Mouse (Mus musculus): Measurements from ENCODE around the gene Igf1. TPM values are rescaled to one million over a fixed set of nuclear protein-coding genes. Genes with fewer than 3 reads are reported as not detected.
A peak's percentile ranks its signal among the peaks of the same experiment; 100 is the strongest.

Igf1 gene
- total and polyA plus RNA-seq, 2 experiments, result 252 to 1,223 TPM

DNA sequence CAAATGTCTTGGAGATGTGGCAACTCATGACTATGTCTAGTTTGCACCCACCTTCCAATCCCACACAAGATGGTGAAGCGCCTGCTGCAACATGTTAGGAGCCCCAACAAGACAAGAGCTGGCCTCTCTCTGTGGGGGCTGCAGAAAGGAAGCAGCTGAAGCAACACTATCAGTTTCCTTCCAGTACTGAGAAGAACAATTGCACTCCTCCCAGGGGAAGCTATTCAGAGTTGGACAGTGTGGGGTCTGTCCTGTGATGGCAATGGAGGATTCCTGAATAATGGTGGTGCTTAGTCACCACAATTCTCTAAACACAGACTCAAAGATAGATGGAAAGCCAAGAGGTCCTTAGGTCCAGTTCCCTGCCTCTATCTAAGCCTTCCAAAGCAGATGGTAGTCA is 35.2 kb downstream of the Igf1 start:
- DNase-seq (ENCODE audit: extremely low read depth, low read depth, low spot score), result no peak
- no peak for TF ChIP-seq POLR2A (IDR thresholded peaks at IDR 0.05; ENCODE audit: extremely low read depth, insufficient read depth, low read length)
- no peak for TF ChIP-seq CTCF (IDR thresholded peaks at IDR 0.05; ENCODE audit: low read depth, low read length)
- H3K4me1 ChIP-seq (ENCODE audit: control insufficient read depth, insufficient read depth, low read length), result peaks cover 39% of the 10 kb centered on the region
- no peak overlapping the region for H3K9ac ChIP-seq (ENCODE audit: low read depth, low read length)
- 94% methylated on average over 1 of the region's 1 CpGs for WGBS
- H3K27ac ChIP-seq (replicated peaks; ENCODE audit: insufficient read depth, low read depth, low read length), result peak overlapping the region; percentile 84
- H3K79me2 ChIP-seq (ENCODE audit: control insufficient read depth, insufficient read depth, low read length), result peaks cover 10% of the 10 kb centered on the region; the same call in 1 of the 2 replicates
- no peaks in the 10 kb centered on the region for H3K27me3 ChIP-seq (ENCODE audit: control insufficient read depth, insufficient read depth, low read length)
- H3K36me3 ChIP-seq (ENCODE audit: control insufficient read depth, insufficient read depth, low read length), result peaks cover 71% of the 10 kb centered on the region
- no peak overlapping the region for H3K4me3 ChIP-seq (ENCODE audit: insufficient read depth, low read depth, low read length)

DNA sequence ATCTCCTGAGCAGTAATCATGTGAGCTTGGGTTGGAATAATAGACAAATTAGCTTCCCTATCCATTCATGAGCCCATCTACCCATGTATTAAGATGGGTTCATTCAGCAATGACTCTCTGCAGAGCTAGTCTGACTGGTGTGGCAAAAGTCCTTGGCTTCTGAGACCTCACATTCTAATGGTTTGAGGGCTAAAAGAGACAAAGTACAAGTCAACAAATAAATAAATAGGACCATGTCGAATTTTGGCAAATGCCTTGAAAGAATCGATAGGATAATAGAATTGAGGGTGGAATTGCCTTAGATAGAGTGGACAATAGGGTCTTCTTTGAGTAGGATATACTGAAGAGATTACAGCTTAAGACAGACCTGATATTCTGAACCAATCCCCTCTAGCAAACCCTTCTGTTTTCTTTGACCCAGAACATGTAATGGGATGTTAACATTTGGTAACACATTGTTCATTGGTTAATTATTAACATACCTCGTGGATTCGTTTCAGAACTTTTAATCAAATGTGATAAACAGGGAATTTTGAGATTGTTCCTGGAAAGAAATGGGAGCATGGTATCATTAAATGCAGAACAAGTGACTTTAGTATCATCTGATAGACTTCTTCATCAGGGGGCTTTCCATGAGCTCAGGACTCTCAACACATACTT is 36.5 kb downstream of the Igf1 start:
- Histone ChIP-seq H3K9ac (ENCODE audit: low read depth, low read length) (0 out of 2 replicates have a peak overlapping the region, but pooled peaks have one; percentile 62), H3K4me1 (ENCODE audit: control insufficient read depth, insufficient read depth, low read length) (peaks cover 39% of the 10 kb centered on the region), H3K36me3 (ENCODE audit: control insufficient read depth, insufficient read depth, low read length) (peaks cover 69% of the 10 kb centered on the region), H3K27ac (replicated peaks; ENCODE audit: insufficient read depth, low read depth, low read length) (peak overlapping the region; percentile 100), H3K79me2 (ENCODE audit: control insufficient read depth, insufficient read depth, low read length) (peaks cover 10% of the 10 kb centered on the region; the same call in 1 of the 2 replicates), H3K27me3 (ENCODE audit: control insufficient read depth, insufficient read depth, low read length) (no peaks in the 10 kb centered on the region), H3K4me3 (ENCODE audit: insufficient read depth, low read depth, low read length) (no peak overlapping the region)
- TF ChIP-seq CTCF (IDR thresholded peaks at IDR 0.05; ENCODE audit: low read depth, low read length) (no peak), POLR2A (IDR thresholded peaks at IDR 0.05; ENCODE audit: extremely low read depth, insufficient read depth, low read length) (no peak)
- DNase-seq (ENCODE audit: extremely low read depth, low read depth, low spot score), result peak; percentile 96
- 30% methylated on average over 4 of the region's 4 CpGs for WGBS

DNA sequence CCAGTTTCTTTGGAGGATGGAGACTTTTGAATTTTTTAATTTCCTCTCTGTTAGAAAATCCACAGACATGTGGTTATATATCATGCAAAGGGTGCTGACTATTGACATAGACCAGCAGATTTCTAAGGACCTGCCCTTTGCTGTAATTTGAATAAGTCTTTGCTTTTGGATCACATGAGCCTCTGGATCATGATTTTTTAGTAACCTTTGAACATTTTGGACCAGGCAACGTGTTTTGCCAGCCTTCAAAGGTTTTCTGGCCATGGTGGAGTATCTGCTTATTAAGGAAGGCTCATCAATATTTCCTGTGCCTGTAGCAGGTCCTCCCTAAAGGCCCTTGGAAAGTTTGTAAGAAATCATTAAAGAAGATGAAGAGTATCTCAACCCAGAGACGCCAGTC is 37.3 kb downstream of the Igf1 start:
- WGBS, result 30% methylated on average over 2 of the region's 2 CpGs
- Histone ChIP-seq H3K4me3 (ENCODE audit: insufficient read depth, low read depth, low read length) (no peak overlapping the region), H3K27me3 (ENCODE audit: control insufficient read depth, insufficient read depth, low read length) (no peaks in the 10 kb centered on the region), H3K9ac (ENCODE audit: low read depth, low read length) (peak overlapping the region; percentile 80), H3K4me1 (ENCODE audit: control insufficient read depth, insufficient read depth, low read length) (peaks cover 42% of the 10 kb centered on the region), H3K27ac (replicated peaks; ENCODE audit: insufficient read depth, low read depth, low read length) (peak overlapping the region; percentile 100), H3K36me3 (ENCODE audit: control insufficient read depth, insufficient read depth, low read length) (peaks cover 66% of the 10 kb centered on the region), H3K79me2 (ENCODE audit: control insufficient read depth, insufficient read depth, low read length) (peaks cover 10% of the 10 kb centered on the region; the same call in 1 of the 2 replicates)
- DNase-seq (ENCODE audit: extremely low read depth, low read depth, low spot score), result peak; percentile 90
- TF ChIP-seq POLR2A (IDR thresholded peaks at IDR 0.05; ENCODE audit: extremely low read depth, insufficient read depth, low read length) (no peak), CTCF (IDR thresholded peaks at IDR 0.05; ENCODE audit: low read depth, low read length) (no peak)

DNA sequence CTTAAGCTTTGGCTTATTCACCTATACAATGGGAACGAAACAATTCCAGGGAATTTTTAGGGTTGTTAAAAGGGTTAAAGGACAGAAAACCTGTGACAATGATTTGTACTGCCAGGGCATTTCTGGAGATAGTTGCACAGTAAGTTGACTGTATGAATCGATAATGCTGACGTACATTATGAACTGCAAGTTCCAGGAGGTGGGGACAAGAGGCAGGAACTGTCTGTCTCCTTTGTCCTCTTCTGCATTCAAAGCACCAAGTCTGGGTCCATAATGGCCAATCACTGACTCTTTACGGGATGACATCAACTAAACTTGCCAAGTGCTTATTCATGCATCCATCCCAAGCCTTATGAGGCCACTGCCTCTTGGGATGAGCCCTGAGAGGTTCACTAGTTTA is 39.3 kb downstream of the Igf1 start:
- Histone ChIP-seq H3K4me1 (ENCODE audit: control insufficient read depth, insufficient read depth, low read length) (peaks cover 55% of the 10 kb centered on the region), H3K9ac (ENCODE audit: low read depth, low read length) (no peak overlapping the region), H3K79me2 (ENCODE audit: control insufficient read depth, insufficient read depth, low read length) (peaks cover 10% of the 10 kb centered on the region; the same call in 1 of the 2 replicates), H3K4me3 (ENCODE audit: insufficient read depth, low read depth, low read length) (no peak overlapping the region), H3K27me3 (ENCODE audit: control insufficient read depth, insufficient read depth, low read length) (no peaks in the 10 kb centered on the region), H3K36me3 (ENCODE audit: control insufficient read depth, insufficient read depth, low read length) (peaks cover 57% of the 10 kb centered on the region), H3K27ac (replicated peaks; ENCODE audit: insufficient read depth, low read depth, low read length) (peak overlapping the region; percentile 96)
- no peak for TF ChIP-seq CTCF (IDR thresholded peaks at IDR 0.05; ENCODE audit: low read depth, low read length)
- 46% methylated on average over 4 of the region's 4 CpGs for WGBS
- DNase-seq (ENCODE audit: extremely low read depth, low read depth, low spot score), result peak; percentile 99

DNA sequence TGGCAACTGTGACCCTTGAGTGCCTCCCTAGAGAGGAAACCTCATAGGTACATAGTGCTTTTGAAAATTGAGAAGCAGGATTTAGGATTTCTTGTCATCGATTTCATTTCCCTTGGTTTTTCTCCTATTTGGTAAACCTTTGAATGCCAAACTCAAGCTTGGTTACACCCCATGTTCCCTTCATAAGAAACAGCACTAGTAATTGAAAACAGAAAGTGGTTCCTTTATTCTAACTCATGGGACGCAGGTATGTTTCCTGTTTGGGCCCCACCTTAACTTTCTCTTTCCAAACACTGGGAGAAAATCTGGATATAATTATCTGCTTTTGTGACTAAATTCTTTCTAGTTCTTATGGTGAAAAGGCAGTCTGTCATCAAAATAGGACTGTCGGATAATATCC is 40.8 kb downstream of the Igf1 start:
- Histone ChIP-seq H3K27ac (replicated peaks; ENCODE audit: insufficient read depth, low read depth, low read length) (peak overlapping the region; percentile 49), H3K27me3 (ENCODE audit: control insufficient read depth, insufficient read depth, low read length) (no peaks in the 10 kb centered on the region), H3K36me3 (ENCODE audit: control insufficient read depth, insufficient read depth, low read length) (peaks cover 50% of the 10 kb centered on the region), H3K4me3 (ENCODE audit: insufficient read depth, low read depth, low read length) (no peak overlapping the region), H3K4me1 (ENCODE audit: control insufficient read depth, insufficient read depth, low read length) (peaks cover 45% of the 10 kb centered on the region), H3K9ac (ENCODE audit: low read depth, low read length) (no peak overlapping the region), H3K79me2 (ENCODE audit: control insufficient read depth, insufficient read depth, low read length) (peaks cover 10% of the 10 kb centered on the region; the same call in 1 of the 2 replicates)
- TF ChIP-seq CTCF (IDR thresholded peaks at IDR 0.05; ENCODE audit: low read depth, low read length) (no peak), POLR2A (IDR thresholded peaks at IDR 0.05; ENCODE audit: extremely low read depth, insufficient read depth, low read length) (no peak)
- no peak for DNase-seq (ENCODE audit: extremely low read depth, low read depth, low spot score)
- WGBS, result 96% methylated on average over 3 of the region's 3 CpGs

GRCm38 (mm10) chr10:87901916-87902315 is 43.9 kb downstream of the Igf1 start:
- WGBS, result 9% methylated on average over 7 of the region's 7 CpGs
- peaks cover 10% of the 10 kb centered on the region; the same call in 1 of the 2 replicates for H3K79me2 ChIP-seq (ENCODE audit: control insufficient read depth, insufficient read depth, low read length)
- H3K4me3 ChIP-seq (ENCODE audit: insufficient read depth, low read depth, low read length), result no peak overlapping the region

More at GRCm38 (mm10) chr10:87901916-87902315, 43.9 kb downstream of the Igf1 start:
- DNase-seq (ENCODE audit: extremely low read depth, low read depth, low spot score), result peak; percentile 86
- peak overlapping the region; percentile 7 for H3K9ac ChIP-seq (ENCODE audit: low read depth, low read length)
- H3K36me3 ChIP-seq (ENCODE audit: control insufficient read depth, insufficient read depth, low read length), result peaks cover 41% of the 10 kb centered on the region
- H3K27me3 ChIP-seq (ENCODE audit: control insufficient read depth, insufficient read depth, low read length), result no peaks in the 10 kb centered on the region
- H3K4me1 ChIP-seq (ENCODE audit: control insufficient read depth, insufficient read depth, low read length), result peaks cover 48% of the 10 kb centered on the region
- TF ChIP-seq POLR2A (IDR thresholded peaks at IDR 0.05; ENCODE audit: extremely low read depth, insufficient read depth, low read length) (no peak), CTCF (IDR thresholded peaks at IDR 0.05; ENCODE audit: low read depth, low read length) (no peak)
- H3K27ac ChIP-seq (replicated peaks; ENCODE audit: insufficient read depth, low read depth, low read length), result peak overlapping the region; percentile 88
